Mouse (Mus musculus): ENCODE measurements around the gene Lgals1. TPM values are rescaled to one million over a fixed set of nuclear protein-coding genes. Genes with fewer than 3 reads are reported as not detected.

Gene Lgals1
- polyA plus RNA-seq, 1 experiment from 2014 or later, result 838 TPM

Small RNAs within 50 kb of the gene (microRNA-seq; reads per million reads assigned to microRNA genes)
- gene Mir6955, result not detected

Other genes starting within 250 kb of the Lgals1 start
- 0.04 TPM in 1 of 2 replicates, not detected in the other for gene Elfn2, start 208.0 kb upstream of the Lgals1 start, polyA plus RNA-seq (2015; fragmentation: Nextera tagmentation; extraction: Ambion mirVana)
- gene Mfng, start 153.2 kb upstream of the Lgals1 start, polyA plus RNA-seq (2015; fragmentation: Nextera tagmentation; extraction: Ambion mirVana), result 25.4 and 25.6 TPM in 2 replicates
- 9.1 and 9.5 TPM in 2 replicates for gene Card10, start 123.7 kb upstream of the Lgals1 start, polyA plus RNA-seq (2015; fragmentation: Nextera tagmentation; extraction: Ambion mirVana)
- 46.2 and 51.1 TPM in 2 replicates for gene Cdc42ep1, start 84.1 kb upstream of the Lgals1 start, polyA plus RNA-seq (2015; fragmentation: Nextera tagmentation; extraction: Ambion mirVana)
- gene Lgals2, start 71.2 kb upstream of the Lgals1 start, polyA plus RNA-seq (2015; fragmentation: Nextera tagmentation; extraction: Ambion mirVana), result 0.60 and 1.8 TPM in 2 replicates
- 49.5 and 55.5 TPM in 2 replicates for gene Gga1, start 49.5 kb upstream of the Lgals1 start, polyA plus RNA-seq (2015; fragmentation: Nextera tagmentation; extraction: Ambion mirVana)
- gene Gm49510, start 27.1 kb upstream of the Lgals1 start, polyA plus RNA-seq (2015; fragmentation: Nextera tagmentation; extraction: Ambion mirVana), result 0.14 and 0.60 TPM in 2 replicates
- gene Sh3bp1, start 27.0 kb upstream of the Lgals1 start, polyA plus RNA-seq (2015; fragmentation: Nextera tagmentation; extraction: Ambion mirVana), result 34.4 and 41.6 TPM in 2 replicates
- gene Pdxp, start 12.8 kb upstream of the Lgals1 start, polyA plus RNA-seq (2015; fragmentation: Nextera tagmentation; extraction: Ambion mirVana), result 13.7 and 15.0 TPM in 2 replicates
- gene Nol12, start 8.2 kb downstream of the Lgals1 start, polyA plus RNA-seq (2015; fragmentation: Nextera tagmentation; extraction: Ambion mirVana), result 54.6 and 58.9 TPM in 2 replicates
- 62.9 and 66.6 TPM in 2 replicates for gene Triobp, start 21.0 kb downstream of the Lgals1 start, polyA plus RNA-seq (2015; fragmentation: Nextera tagmentation; extraction: Ambion mirVana)
- 513 and 545 TPM in 2 replicates for gene H1f0, start 101.7 kb downstream of the Lgals1 start, polyA plus RNA-seq (2015; fragmentation: Nextera tagmentation; extraction: Ambion mirVana)
- 0.12 and 0.30 TPM in 2 replicates for gene Galr3, start 115.2 kb downstream of the Lgals1 start, polyA plus RNA-seq (2015; fragmentation: Nextera tagmentation; extraction: Ambion mirVana)
- 47.7 and 56.3 TPM in 2 replicates for gene Ankrd54, start 136.2 kb downstream of the Lgals1 start, polyA plus RNA-seq (2015; fragmentation: Nextera tagmentation; extraction: Ambion mirVana)
- 243 and 247 TPM in 2 replicates for gene Eif3l, start 148.5 kb downstream of the Lgals1 start, polyA plus RNA-seq (2015; fragmentation: Nextera tagmentation; extraction: Ambion mirVana)
- 8.6 and 11.0 TPM in 2 replicates for gene Micall1, start 182.2 kb downstream of the Lgals1 start, polyA plus RNA-seq (2015; fragmentation: Nextera tagmentation; extraction: Ambion mirVana)
- 303 and 317 TPM in 2 replicates for gene Polr2f, start 214.3 kb downstream of the Lgals1 start, polyA plus RNA-seq (2015; fragmentation: Nextera tagmentation; extraction: Ambion mirVana)
- gene 1700088E04Rik, start 214.5 kb downstream of the Lgals1 start, polyA plus RNA-seq (2015; fragmentation: Nextera tagmentation; extraction: Ambion mirVana), result 7.7 and 10.5 TPM in 2 replicates
- gene Sox10, start 238.5 kb downstream of the Lgals1 start, polyA plus RNA-seq (2015; fragmentation: Nextera tagmentation; extraction: Ambion mirVana), result 0.40 and 0.96 TPM in 2 replicates